Mouse (Mus musculus) forebrain, embryonic 11.5 days (tissue): ENCODE data around the gene Nin. TPM values are rescaled to one million over a fixed set of nuclear protein-coding genes. Genes with fewer than 3 reads are reported as not detected.

Source experiments
- ATAC-seq: fragments of 200-750 bp; cut with Nextera tagmentation; replicated peaks from 2 replicates; pipeline ENCODE4 v1.8.0; 2017; ENCODE audit warnings: moderate TSS enrichment; ENCODE audit not compliant: low FRiP score
- DNase-seq: peaks from one replicate; pipeline ENCODE4 v3.0.0-alpha.2; 2017; ENCODE audit warnings: low spot score
- H3K27ac ChIP-seq: fragments of 300-500 bp; sonication (generic); 2 replicates; pipeline ENCODE4 v1.5.1; 2014; ENCODE audit warnings: low read depth, low read length
- H3K27me3 ChIP-seq: fragments of 300-500 bp; sonication (generic); 2 replicates; pipeline ENCODE4 v1.6.1; 2014; ENCODE audit warnings: mild to moderate bottlenecking, low read length, mixed read lengths; ENCODE audit not compliant: control insufficient read depth, insufficient read depth
- H3K36me3 ChIP-seq: fragments of 300-500 bp; sonication (generic); 2 replicates; pipeline ENCODE4 v1.6.1; 2014; ENCODE audit warnings: mild to moderate bottlenecking, low read length, moderate library complexity, mixed read lengths; ENCODE audit not compliant: control insufficient read depth, insufficient read depth
- H3K4me1 ChIP-seq: fragments of 300-500 bp; sonication (generic); replicated peaks from 2 replicates; pipeline ENCODE4 v1.6.1; 2014; ENCODE audit warnings: low read length, mixed read lengths; ENCODE audit not compliant: control insufficient read depth, insufficient read depth
- H3K4me2 ChIP-seq: fragments of 300-500 bp; sonication (generic); 2 replicates; pipeline ENCODE4 v1.6.1; 2014; ENCODE audit warnings: low read depth, mild to moderate bottlenecking, low read length, moderate library complexity, mixed read lengths; ENCODE audit not compliant: severe bottlenecking
- H3K4me3 ChIP-seq: fragments of 300-500 bp; sonication (generic); 2 replicates; pipeline ENCODE4 v1.5.1; 2014; ENCODE audit warnings: low read depth, low read length
- H3K9ac ChIP-seq: fragments of 300-500 bp; sonication (generic); 2 replicates; pipeline ENCODE4 v1.6.1; 2014; ENCODE audit warnings: low read length
- H3K9me3 ChIP-seq: fragments of 300-500 bp; sonication (generic); 2 replicates; pipeline ENCODE4 v1.6.1; 2016; ENCODE audit warnings: low read length, mixed read lengths; ENCODE audit not compliant: control insufficient read depth
- WGBS: fragments of 180-500 bp; shearing (Covaris S2); extraction: QIAGEN DNeasy Blood & Tissue Kit; methylation state at CpG from one replicate; pipeline ENCODE4 v1.1.7; 2014; 5-methylcytosine and 5-hydroxymethylcytosine counted together
- polyA plus RNA-seq: library from polyadenylated mRNA; unstranded; fragments of >200 nt; fragmentation: Nextera tagmentation; extraction: Ambion mirVana; gene quantifications from 2 replicates; pipeline ENCODE4 v1.2.1, GENCODE M21; 2014

Gene Nin
- polyA plus RNA-seq, 1 experiment from 2014 or later = 13.3 TPM

- H3K9ac ChIP-seq = no peak overlapping the region
- no peaks in the 10 kb centered on the region for H3K27me3 ChIP-seq
- no peaks in the 10 kb centered on the region; the same call in 1 of the 2 replicates for H3K36me3 ChIP-seq
- no peaks in the 10 kb centered on the region for H3K4me1 ChIP-seq
- H3K4me3 ChIP-seq = no peak overlapping the region
- no peaks in the 10 kb centered on the region for H3K9me3 ChIP-seq
- no peak overlapping the region for H3K4me2 ChIP-seq
- ATAC-seq = no peak
- WGBS = 93% methylated on average over 13 of the region's 13 CpGs
- H3K27ac ChIP-seq = no peak overlapping the region
- DNase-seq = no peak
Observed at GRCm38 (mm10) chr12:70043421-70043820, 70.1 kb downstream of the Nin start.

GRCm38 (mm10) chr12:70040981-70041380 is 72.5 kb downstream of the Nin start:
- H3K9ac ChIP-seq = no peak overlapping the region
- DNase-seq = no peak
- H3K36me3 ChIP-seq = no peaks in the 10 kb centered on the region; the same call in 1 of the 2 replicates
- whole genome bisulfite sequencing = 72% methylated on average over 6 of the region's 6 CpGs
- ATAC-seq = no peak
- H3K4me3 ChIP-seq = no peak overlapping the region
- H3K27me3 ChIP-seq = no peaks in the 10 kb centered on the region
- no peak overlapping the region for H3K4me2 ChIP-seq
- H3K9me3 ChIP-seq = no peaks in the 10 kb centered on the region
- H3K4me1 ChIP-seq = no peaks in the 10 kb centered on the region
- no peak overlapping the region for H3K27ac ChIP-seq

- H3K4me1 ChIP-seq = no peaks in the 10 kb centered on the region
- ATAC-seq (no peak), DNase-seq (no peak)
- H3K4me2 ChIP-seq = no peak overlapping the region
- 94% methylated on average over 19 of the region's 19 CpGs for WGBS
- H3K27me3 ChIP-seq = no peaks in the 10 kb centered on the region
- no peak overlapping the region for H3K27ac ChIP-seq
- H3K9me3 ChIP-seq = no peaks in the 10 kb centered on the region
- H3K36me3 ChIP-seq = no peaks in the 10 kb centered on the region; the same call in 1 of the 2 replicates
- no peak overlapping the region for H3K9ac ChIP-seq
- H3K4me3 ChIP-seq = no peak overlapping the region
Observed at GRCm38 (mm10) chr12:70036722-70037305, 76.7 kb downstream of the Nin start.

DNA sequence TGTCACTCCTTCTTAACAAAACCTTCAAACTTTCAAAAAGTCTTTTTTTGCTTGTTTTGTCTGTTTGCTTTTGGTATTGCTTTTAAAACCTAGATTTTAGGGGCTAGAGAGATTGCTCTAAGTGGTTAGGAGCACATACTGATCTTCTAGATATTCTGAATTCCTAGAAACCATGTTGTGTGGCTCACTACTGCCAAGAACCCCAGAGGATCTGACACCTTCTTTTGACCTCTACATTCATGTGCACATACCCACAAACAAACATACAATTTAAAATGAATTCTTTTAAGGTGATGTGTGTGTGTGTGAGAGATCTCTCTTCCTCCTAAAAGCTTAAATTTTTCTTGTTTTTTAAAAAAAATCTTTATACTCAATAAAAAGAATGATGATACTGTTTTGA is 87.3 kb downstream of the Nin start:
- Histone ChIP-seq H3K9me3 (no peaks in the 10 kb centered on the region), H3K27me3 (no peaks in the 10 kb centered on the region), H3K4me2 (no peak overlapping the region), H3K9ac (no peak overlapping the region), H3K4me1 (no peaks in the 10 kb centered on the region), H3K4me3 (no peak overlapping the region), H3K36me3 (no peaks in the 10 kb centered on the region; the same call in 1 of the 2 replicates), H3K27ac (no peak overlapping the region)
- ATAC-seq (no peak), DNase-seq (no peak)

- no peak overlapping the region for H3K27ac ChIP-seq
- no peaks in the 10 kb centered on the region for H3K27me3 ChIP-seq
- no peak overlapping the region for H3K9ac ChIP-seq
- WGBS = 90% methylated on average over 6 of the region's 6 CpGs
- no peak for ATAC-seq
- no peaks in the 10 kb centered on the region for H3K4me1 ChIP-seq
- no peaks in the 10 kb centered on the region; the same call in 1 of the 2 replicates for H3K36me3 ChIP-seq
- H3K4me2 ChIP-seq = no peak overlapping the region
- H3K4me3 ChIP-seq = no peak overlapping the region
- no peak for DNase-seq
- no peaks in the 10 kb centered on the region for H3K9me3 ChIP-seq
Observed at GRCm38 (mm10) chr12:70025431-70025830, 88.1 kb downstream of the Nin start.

DNA sequence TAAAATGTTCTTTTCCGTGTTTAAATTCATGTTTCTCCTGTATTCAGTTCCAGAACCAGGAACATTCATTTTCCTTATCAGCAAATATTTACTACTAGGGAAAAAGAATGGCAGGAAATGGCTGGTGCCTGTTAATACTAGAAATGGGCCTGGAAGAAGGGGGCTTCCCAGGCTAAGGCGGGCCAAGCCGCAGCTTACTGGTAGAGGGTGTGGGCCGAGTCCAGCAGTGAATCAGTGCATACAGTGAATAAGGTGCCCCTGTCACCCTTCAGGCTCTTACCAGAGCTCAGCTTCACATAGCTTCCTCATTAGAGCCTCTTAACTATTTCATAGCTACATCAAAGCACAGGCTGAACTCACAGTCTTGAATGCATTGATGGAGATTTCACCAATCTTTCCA is 89.9 kb downstream of the Nin start:
- Histone ChIP-seq H3K27ac (no peak overlapping the region), H3K4me2 (no peak overlapping the region), H3K36me3 (no peaks in the 10 kb centered on the region; the same call in 1 of the 2 replicates), H3K4me3 (no peak overlapping the region), H3K9me3 (no peaks in the 10 kb centered on the region), H3K4me1 (no peaks in the 10 kb centered on the region), H3K27me3 (no peaks in the 10 kb centered on the region), H3K9ac (no peak overlapping the region)
- 88% methylated on average over 4 of the region's 4 CpGs for WGBS
- no peak for ATAC-seq
- no peak for DNase-seq

DNA sequence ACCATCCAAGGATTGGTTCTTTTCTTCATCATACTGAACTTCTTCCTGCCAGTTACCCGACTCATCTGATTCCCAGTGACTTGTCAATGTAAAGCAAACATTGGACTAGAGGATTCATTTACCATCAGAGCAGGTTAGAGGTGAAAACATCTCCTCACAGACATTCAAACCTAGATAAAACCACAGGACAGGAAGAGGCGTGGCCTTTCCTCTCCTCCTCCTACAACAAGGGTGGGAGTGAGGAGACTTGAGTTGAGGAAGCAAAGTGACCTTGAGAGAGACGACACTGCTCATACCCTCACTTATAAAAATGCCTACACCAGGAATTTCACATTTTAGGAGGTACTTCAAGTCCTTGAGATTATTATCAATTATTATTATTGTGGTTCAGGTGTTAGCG is 95.4 kb downstream of the Nin start:
- Histone ChIP-seq H3K27ac (no peak overlapping the region), H3K4me1 (no peaks in the 10 kb centered on the region), H3K36me3 (no peaks in the 10 kb centered on the region), H3K27me3 (no peaks in the 10 kb centered on the region), H3K4me3 (no peak overlapping the region), H3K9me3 (no peaks in the 10 kb centered on the region), H3K4me2 (no peak overlapping the region), H3K9ac (no peak overlapping the region)
- DNase-seq = no peak
- 88% methylated on average over 4 of the region's 4 CpGs for WGBS
- no peak for ATAC-seq

GRCm38 (mm10) chr12:70015936-70016335 is 97.6 kb downstream of the Nin start:
- no peak overlapping the region for H3K27ac ChIP-seq
- no peak overlapping the region for H3K4me2 ChIP-seq
- DNase-seq (no peak), ATAC-seq (no peak)
- no peaks in the 10 kb centered on the region for H3K27me3 ChIP-seq
- H3K4me1 ChIP-seq = no peaks in the 10 kb centered on the region
- 83% methylated on average over 4 of the region's 4 CpGs for WGBS
- no peaks in the 10 kb centered on the region for H3K9me3 ChIP-seq
- no peak overlapping the region for H3K9ac ChIP-seq
- H3K4me3 ChIP-seq = no peak overlapping the region
- no peaks in the 10 kb centered on the region; the same call in 1 of the 2 replicates for H3K36me3 ChIP-seq

GRCm38 (mm10) chr12:70011681-70012080 is 101.8 kb downstream of the Nin start:
- WGBS = 19% methylated on average over 5 of the region's 5 CpGs
- Histone ChIP-seq H3K9ac (no peak overlapping the region), H3K36me3 (no peaks in the 10 kb centered on the region; the same call in 1 of the 2 replicates), H3K9me3 (no peaks in the 10 kb centered on the region), H3K4me3 (no peak overlapping the region), H3K27ac (no peak overlapping the region), H3K27me3 (no peaks in the 10 kb centered on the region), H3K4me2 (no peak overlapping the region), H3K4me1 (no peaks in the 10 kb centered on the region)
- ATAC-seq = no peak
- DNase-seq = no peak
